Mouse (Mus musculus) macrophage (primary cell): ENCODE results near the gene Gadd45gip1. TPM values are rescaled to one million over a fixed set of nuclear protein-coding genes. Genes with fewer than 3 reads are reported as not detected.
A peak's percentile ranks its signal among the peaks of the same experiment; 100 is the strongest.

Experiments used
- H3K27ac ChIP-seq: fragments of 350-480 bp; formaldehyde crosslinking; 2 replicates; pipeline ENCODE4 v1.9.0; 2021
- H3K36me3 ChIP-seq: fragments of 350-480 bp; formaldehyde crosslinking; 2 replicates; pipeline ENCODE4 v1.9.0; 2021; ENCODE audit errors: inconsistent target
- H3K4me3 ChIP-seq: fragments of 350-480 bp; formaldehyde crosslinking; 2 replicates; pipeline ENCODE4 v1.9.0; 2021; ENCODE audit errors: inconsistent target
- H3K79me2 ChIP-seq: fragments of 350-480 bp; formaldehyde crosslinking; 2 replicates; pipeline ENCODE4 v1.9.0; 2021; ENCODE audit errors: inconsistent target
- WGBS: methylation state at CpG from one replicate; pipeline ENCODE4 v1.1.7; 2026; ENCODE audit warnings: inconsistent platforms; ENCODE audit not compliant: missing documents; 5-methylcytosine and 5-hydroxymethylcytosine counted together
- polyA plus RNA-seq: library from polyadenylated mRNA; stranded (reverse); fragments of 250-400 nt; gene quantifications from 3 replicates; pipeline ENCODE4 v1.2.4, GENCODE M21; 2018; ENCODE audit warnings: inconsistent platforms
- total RNA-seq, 78 experiments: library from RNA; depleted of rRNA; stranded (reverse); fragments of 250-400 nt; gene quantifications; 1 replicate in 9 of 78; 2 replicates in 24 of 78; 3 replicates in 43 of 78; 4 replicates in 2 of 78; pipeline ENCODE4 v1.2.4; 2018; ENCODE audit warnings: inconsistent platforms in 56 of 78

Gene Gadd45gip1
- total RNA-seq (2018; cell fraction: chromatin; rRNA removed): 1 to 10 TPM in 17 of 26 experiments, under 1 TPM in 9; 0.33 to 6.5 (median 1.4) TPM
- 10 to 100 TPM in 5 of 26 experiments, 1 to 10 TPM in 21; 4.9 to 11.1 (median 7.5) TPM for total RNA-seq (2018; cell fraction: cytosol; rRNA removed)
- 1 to 10 TPM in 25 of 26 experiments, under 1 TPM in 1; 0.89 to 5.3 (median 2.0) TPM for total RNA-seq (2018; cell fraction: nucleus; rRNA removed)
- polyA plus RNA-seq: 5.8 to 13.9 TPM (median 8.6 TPM) in 3 replicates

- WGBS: 7% methylated on average over 11 of the region's 11 CpGs
- Histone ChIP-seq H3K27ac (peak within 1 kb of the TSS; percentile 63), H3K36me3 (peaks cover 21% of the 10 kb centered on the region), H3K4me3 (peak within 1 kb of the TSS; percentile 83), H3K79me2 (peaks cover 21% of the 10 kb centered on the region)
Measured at GRCm38 (mm10) chr8:84831490-84831889, at the start of gene Gadd45gip1. Gene Gadd45gip1, plus strand, starts transcription at chr8:84831522.

GRCm38 (mm10) chr8:84781686-84782505 is 49.4 kb upstream of the Gadd45gip1 start:
- 74% methylated on average over 5 of the region's 5 CpGs for WGBS
- Histone ChIP-seq H3K79me2 (no peaks in the 10 kb centered on the region), H3K27ac (no peak overlapping the region), H3K36me3 (no peaks in the 10 kb centered on the region), H3K4me3 (no peak overlapping the region)

GRCm38 (mm10) chr8:84782680-84783079 is 48.6 kb upstream of the Gadd45gip1 start:
- no peak overlapping the region for H3K27ac ChIP-seq
- no peaks in the 10 kb centered on the region for H3K79me2 ChIP-seq
- 88% methylated on average over 7 of the region's 10 CpGs for WGBS
- H3K4me3 ChIP-seq: no peak overlapping the region
- no peaks in the 10 kb centered on the region for H3K36me3 ChIP-seq

- H3K4me3 ChIP-seq: no peak overlapping the region
- no peaks in the 10 kb centered on the region for H3K36me3 ChIP-seq
- no peak overlapping the region for H3K27ac ChIP-seq
- WGBS: 86% methylated on average over 11 of the region's 11 CpGs
- no peaks in the 10 kb centered on the region for H3K79me2 ChIP-seq
Measured at GRCm38 (mm10) chr8:84783198-84783918, 48.0 kb upstream of the Gadd45gip1 start.

- 55% methylated on average over 32 of the region's 33 CpGs for WGBS
- H3K27ac ChIP-seq: no peak overlapping the region
Measured at GRCm38 (mm10) chr8:84783919-84784581, 47.3 kb upstream of the Gadd45gip1 start.

GRCm38 (mm10) chr8:84784681-84785505 is 46.4 kb upstream of the Gadd45gip1 start:
- H3K36me3 ChIP-seq: no peaks in the 10 kb centered on the region
- no peaks in the 10 kb centered on the region for H3K79me2 ChIP-seq
- H3K27ac ChIP-seq: no peak overlapping the region
- H3K4me3 ChIP-seq: no peak overlapping the region
- WGBS: 45% methylated on average over 48 of the region's 48 CpGs

More at GRCm38 (mm10) chr8:84783919-84784581, 47.3 kb upstream of the Gadd45gip1 start:
- Histone ChIP-seq H3K36me3 (no peaks in the 10 kb centered on the region), H3K79me2 (no peaks in the 10 kb centered on the region), H3K4me3 (no peak overlapping the region)

- H3K36me3 ChIP-seq: no peaks in the 10 kb centered on the region
- H3K27ac ChIP-seq: no peak overlapping the region
- no peak overlapping the region for H3K4me3 ChIP-seq
- 91% methylated on average over 10 of the region's 11 CpGs for WGBS
- no peaks in the 10 kb centered on the region for H3K79me2 ChIP-seq
Measured at GRCm38 (mm10) chr8:84785506-84785755, 45.9 kb upstream of the Gadd45gip1 start.

GRCm38 (mm10) chr8:84785756-84786677 is 45.3 kb upstream of the Gadd45gip1 start:
- Histone ChIP-seq H3K4me3 (no peak overlapping the region), H3K27ac (no peak overlapping the region)
- WGBS: 87% methylated on average over 36 of the region's 38 CpGs

GRCm38 (mm10) chr8:84786801-84787467 is 44.4 kb upstream of the Gadd45gip1 start:
- no peak overlapping the region for H3K27ac ChIP-seq
- 97% methylated on average over 11 of the region's 11 CpGs for WGBS
- no peaks in the 10 kb centered on the region for H3K79me2 ChIP-seq
- no peak overlapping the region for H3K4me3 ChIP-seq
- no peaks in the 10 kb centered on the region for H3K36me3 ChIP-seq

More at GRCm38 (mm10) chr8:84785756-84786677, 45.3 kb upstream of the Gadd45gip1 start:
- Histone ChIP-seq H3K79me2 (no peaks in the 10 kb centered on the region), H3K36me3 (no peaks in the 10 kb centered on the region)

- Histone ChIP-seq H3K36me3 (no peaks in the 10 kb centered on the region), H3K27ac (no peak overlapping the region), H3K4me3 (no peak overlapping the region), H3K79me2 (no peaks in the 10 kb centered on the region)
- whole genome bisulfite sequencing: 89% methylated on average over 13 of the region's 14 CpGs
Measured at GRCm38 (mm10) chr8:84787523-84788302, 43.6 kb upstream of the Gadd45gip1 start.

GRCm38 (mm10) chr8:84788896-84789295 is 42.4 kb upstream of the Gadd45gip1 start:
- no peak overlapping the region for H3K4me3 ChIP-seq
- H3K27ac ChIP-seq: no peak overlapping the region
- H3K79me2 ChIP-seq: no peaks in the 10 kb centered on the region
- WGBS: 75% methylated on average over 11 of the region's 11 CpGs
- H3K36me3 ChIP-seq: no peaks in the 10 kb centered on the region

- Histone ChIP-seq H3K4me3 (no peak overlapping the region), H3K36me3 (no peaks in the 10 kb centered on the region), H3K79me2 (no peaks in the 10 kb centered on the region), H3K27ac (no peak overlapping the region)
- WGBS: 96% methylated on average over 5 of the region's 5 CpGs
Measured at GRCm38 (mm10) chr8:84789345-84789744, 42.0 kb upstream of the Gadd45gip1 start.
